Mouse (Mus musculus) heart, embryonic 15.5 days (tissue): Measurements from ENCODE around the gene Slc17a5. TPM values are rescaled to one million over a fixed set of nuclear protein-coding genes. Genes with fewer than 3 reads are reported as not detected.
"Not testable (repeated sequence)": the region's sequence is repeated elsewhere in the genome, so short reads cannot be mapped to it uniquely, and the experiment has no call there.

Experiments
- ATAC-seq: fragments of 200-750 bp; cut with Nextera tagmentation; replicated peaks from 2 replicates; pipeline ENCODE4 v1.8.0; 2017; ENCODE audit warnings: low read depth, moderate TSS enrichment; ENCODE audit not compliant: insufficient number of reproducible peaks, insufficient read depth, low FRiP score
- H3K27ac ChIP-seq: fragments of 300-500 bp; sonication (generic); 2 replicates; pipeline ENCODE4 v1.5.1; 2015; ENCODE audit warnings: mild to moderate bottlenecking, inconsistent platforms
- H3K27me3 ChIP-seq: fragments of 300-500 bp; sonication (generic); 2 replicates; pipeline ENCODE4 v1.6.1; 2015; ENCODE audit warnings: inconsistent platforms
- H3K36me3 ChIP-seq: fragments of 300-500 bp; sonication (generic); 2 replicates; pipeline ENCODE4 v1.6.1; 2015; ENCODE audit warnings: mild to moderate bottlenecking, inconsistent platforms
- H3K4me1 ChIP-seq: fragments of 300-500 bp; sonication (generic); replicated peaks from 2 replicates; pipeline ENCODE4 v1.6.1; 2015; ENCODE audit warnings: inconsistent platforms
- H3K4me2 ChIP-seq: fragments of 300-500 bp; sonication (generic); 2 replicates; pipeline ENCODE4 v1.6.1; 2015; ENCODE audit warnings: inconsistent platforms, mild to moderate bottlenecking, moderate library complexity
- H3K4me3 ChIP-seq: fragments of 300-500 bp; sonication (generic); 2 replicates; pipeline ENCODE4 v1.5.1; 2015; ENCODE audit warnings: mild to moderate bottlenecking, inconsistent platforms
- H3K9ac ChIP-seq: fragments of 300-500 bp; sonication (generic); 2 replicates; pipeline ENCODE4 v1.6.1; 2015; ENCODE audit warnings: mild to moderate bottlenecking, inconsistent platforms
- H3K9me3 ChIP-seq: fragments of 300-500 bp; sonication (generic); replicated peaks from 2 replicates; pipeline ENCODE4 v1.6.1; 2016; ENCODE audit warnings: inconsistent platforms
- WGBS: fragments of 180-500 bp; shearing (Covaris S2); methylation state at CpG from one replicate; pipeline ENCODE4 v1.1.7; 2015; ENCODE audit warnings: mixed read lengths; 5-methylcytosine and 5-hydroxymethylcytosine counted together
- polyA plus RNA-seq: library from polyadenylated mRNA; unstranded; fragments of >200 nt; fragmentation: Nextera tagmentation; extraction: Ambion mirVana; gene quantifications from 2 replicates; pipeline ENCODE4 v1.2.1, GENCODE M21; 2015

Gene Slc17a5
- polyA plus RNA-seq, 1 experiment from 2014 or later = 8.5 TPM

- peak overlapping the region; percentile 53 for H3K27ac ChIP-seq
- no peak overlapping the region for H3K9ac ChIP-seq
- H3K4me1 ChIP-seq = peaks cover 21% of the 10 kb centered on the region
- WGBS = 45% methylated on average over 9 of the region's 9 CpGs
- H3K36me3 ChIP-seq = no peaks in the 10 kb centered on the region
- ATAC-seq = no peak
- H3K27me3 ChIP-seq = no peaks in the 10 kb centered on the region
- H3K4me2 ChIP-seq = no peak overlapping the region
- H3K4me3 ChIP-seq = no peak overlapping the region
- no peaks in the 10 kb centered on the region for H3K9me3 ChIP-seq
Observed at GRCm38 (mm10) chr9:78532341-78532819, 55.5 kb downstream of the Slc17a5 start.

- no peaks in the 10 kb centered on the region for H3K36me3 ChIP-seq
- H3K9ac ChIP-seq = no peak overlapping the region
- ATAC-seq = no peak
Observed at GRCm38 (mm10) chr9:78531816-78532215, 56.0 kb downstream of the Slc17a5 start.

DNA sequence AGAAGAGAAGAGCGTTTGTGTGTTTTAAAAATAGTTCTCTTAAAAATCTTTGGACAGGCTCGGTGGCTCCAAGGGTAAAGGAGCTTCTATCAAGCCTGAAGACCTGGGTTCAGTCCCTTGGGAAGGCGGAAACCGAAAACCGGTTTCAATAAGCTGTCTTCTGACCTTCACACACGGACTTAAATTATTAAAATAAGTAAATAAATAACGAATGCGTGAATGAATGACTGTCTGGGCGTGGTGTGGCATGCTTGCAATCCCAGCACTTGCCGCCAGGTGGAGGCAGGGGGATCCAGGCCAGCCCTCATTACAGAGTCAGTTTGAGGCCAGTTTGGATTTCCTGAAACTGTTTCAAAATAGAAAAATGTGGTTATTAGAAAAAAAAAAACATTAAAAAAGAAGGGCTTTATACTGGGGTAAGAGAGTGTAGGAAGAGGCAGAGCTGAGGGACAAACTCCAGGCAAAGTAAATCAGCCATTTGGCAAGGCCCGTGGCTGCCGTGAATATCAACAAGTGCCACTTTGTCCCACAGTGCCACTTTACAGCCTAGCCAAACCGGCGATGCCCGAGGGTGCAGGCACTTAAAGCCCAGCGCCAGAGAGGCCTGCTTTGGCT, 60.0 kb downstream of the Slc17a5 start:
- Histone ChIP-seq H3K36me3 (no peaks in the 10 kb centered on the region), H3K4me3 (peak overlapping the region; percentile 57), H3K4me1 (peaks cover 18% of the 10 kb centered on the region), H3K9me3 (no peaks in the 10 kb centered on the region), H3K27me3 (no peaks in the 10 kb centered on the region), H3K4me2 (peak overlapping the region; percentile 92), H3K27ac (peak overlapping the region; percentile 85), H3K9ac (peak overlapping the region; percentile 49)
- peak; percentile 56; the same call in 1 of the 2 replicates for ATAC-seq
- 3% methylated on average over 16 of the region's 16 CpGs for WGBS

More at GRCm38 (mm10) chr9:78531816-78532215, 56.0 kb downstream of the Slc17a5 start:
- Histone ChIP-seq H3K9me3 (no peaks in the 10 kb centered on the region), H3K27me3 (no peaks in the 10 kb centered on the region), H3K4me2 (no peak overlapping the region), H3K4me3 (no peak overlapping the region), H3K27ac (peak overlapping the region; percentile 53), H3K4me1 (peaks cover 19% of the 10 kb centered on the region)
- 35% methylated on average over 5 of the region's 5 CpGs for WGBS

DNA sequence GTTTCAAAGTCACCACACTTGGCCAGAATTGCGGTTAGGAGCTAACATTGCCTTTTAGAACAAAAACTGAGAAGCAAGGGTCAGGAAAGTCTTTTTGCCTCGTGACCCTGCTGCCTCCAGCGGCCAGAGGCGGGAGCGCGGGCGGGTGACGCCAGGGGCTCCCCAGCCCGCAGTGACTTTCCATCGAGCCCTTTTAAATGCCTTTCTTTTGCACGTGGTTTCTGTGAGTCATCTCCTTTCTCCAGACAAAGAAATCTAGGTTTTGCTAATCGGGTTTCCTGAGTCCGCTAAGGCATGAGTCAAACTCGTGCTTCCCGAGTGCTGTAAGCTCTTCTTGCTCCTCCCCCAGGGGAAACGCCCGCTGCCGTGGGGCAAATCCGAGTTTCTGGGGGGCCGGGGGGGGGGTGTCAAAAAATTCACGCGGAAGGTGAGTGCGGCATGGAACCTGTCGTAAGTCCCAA, 60.5 kb downstream of the Slc17a5 start:
- Histone ChIP-seq H3K27ac (peak overlapping the region; percentile 85), H3K9ac (peak overlapping the region; percentile 49), H3K36me3 (no peaks in the 10 kb centered on the region), H3K4me3 (peak overlapping the region; percentile 57), H3K4me2 (peak overlapping the region; percentile 92), H3K4me1 (peaks cover 15% of the 10 kb centered on the region), H3K9me3 (no peaks in the 10 kb centered on the region), H3K27me3 (no peaks in the 10 kb centered on the region)
- WGBS = under 1% methylated on average over 24 of the region's 24 CpGs
- ATAC-seq = peak; percentile 77

GRCm38 (mm10) chr9:78526206-78526605, 61.6 kb downstream of the Slc17a5 start:
- WGBS = 79% methylated on average over 2 of the region's 2 CpGs
- ATAC-seq = no peak
- Histone ChIP-seq H3K4me2 (no peak overlapping the region), H3K4me3 (no peak overlapping the region), H3K4me1 (peaks cover 13% of the 10 kb centered on the region), H3K27ac (no peak overlapping the region), H3K9me3 (no peaks in the 10 kb centered on the region), H3K9ac (no peak overlapping the region), H3K36me3 (no peaks in the 10 kb centered on the region), H3K27me3 (no peaks in the 10 kb centered on the region)

DNA sequence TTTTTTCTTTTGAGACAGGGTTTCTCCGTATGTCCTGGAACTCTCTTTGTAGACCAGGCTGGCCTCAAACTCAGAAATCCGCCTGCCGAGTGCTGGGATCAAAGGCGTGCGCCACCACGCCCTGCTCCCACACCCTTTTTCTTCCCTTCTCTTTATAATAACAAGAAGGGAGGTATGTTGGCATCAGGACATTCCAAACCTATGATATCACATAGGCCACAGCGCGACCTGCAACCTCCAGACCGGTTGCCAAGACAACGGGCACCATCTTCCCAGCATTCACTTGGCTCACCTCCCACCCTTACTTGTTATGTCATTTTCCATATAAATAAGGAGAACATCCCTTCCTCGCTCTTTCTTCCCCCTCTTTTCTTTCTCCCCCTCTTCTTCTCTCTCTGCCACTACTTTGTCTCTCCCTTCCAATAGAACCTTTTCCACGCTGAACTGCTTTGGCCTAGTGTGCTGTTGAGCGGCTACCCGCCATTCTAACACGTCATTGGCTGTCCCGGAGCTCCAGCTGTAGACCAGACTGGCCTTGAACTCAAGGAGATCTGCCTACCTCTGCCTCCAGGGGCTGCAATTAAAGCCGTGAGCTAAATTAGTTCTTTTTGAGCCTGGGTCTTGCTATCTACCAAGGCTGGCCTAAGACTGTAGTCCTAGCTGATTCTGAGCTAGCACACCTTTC, 62.2 kb downstream of the Slc17a5 start:
- WGBS = 88% methylated on average over 17 of the region's 17 CpGs
- ATAC-seq = no peak

GRCm38 (mm10) chr9:78521689-78522088, 66.2 kb downstream of the Slc17a5 start:
- Histone ChIP-seq H3K27ac (peak overlapping the region; percentile 63), H3K4me3 (peak overlapping the region; percentile 52), H3K9ac (0 out of 2 replicates have a peak overlapping the region, but pooled peaks have one; percentile 27), H3K9me3 (no peaks in the 10 kb centered on the region), H3K4me1 (peaks cover 22% of the 10 kb centered on the region), H3K4me2 (peak overlapping the region; percentile 91), H3K27me3 (no peaks in the 10 kb centered on the region), H3K36me3 (no peaks in the 10 kb centered on the region)
- WGBS = 26% methylated on average over 14 of the region's 14 CpGs
- no peak for ATAC-seq

More for the DNA sequence above, 62.2 kb downstream of the Slc17a5 start:
- H3K36me3 ChIP-seq = no peaks in the 10 kb centered on the region
- no peak overlapping the region for H3K4me2 ChIP-seq
- H3K4me3 ChIP-seq = no peak overlapping the region
- H3K4me1 ChIP-seq = peaks cover 19% of the 10 kb centered on the region
- no peaks in the 10 kb centered on the region for H3K9me3 ChIP-seq
- no peak overlapping the region for H3K9ac ChIP-seq
- no peaks in the 10 kb centered on the region for H3K27me3 ChIP-seq
- no peak overlapping the region for H3K27ac ChIP-seq

DNA sequence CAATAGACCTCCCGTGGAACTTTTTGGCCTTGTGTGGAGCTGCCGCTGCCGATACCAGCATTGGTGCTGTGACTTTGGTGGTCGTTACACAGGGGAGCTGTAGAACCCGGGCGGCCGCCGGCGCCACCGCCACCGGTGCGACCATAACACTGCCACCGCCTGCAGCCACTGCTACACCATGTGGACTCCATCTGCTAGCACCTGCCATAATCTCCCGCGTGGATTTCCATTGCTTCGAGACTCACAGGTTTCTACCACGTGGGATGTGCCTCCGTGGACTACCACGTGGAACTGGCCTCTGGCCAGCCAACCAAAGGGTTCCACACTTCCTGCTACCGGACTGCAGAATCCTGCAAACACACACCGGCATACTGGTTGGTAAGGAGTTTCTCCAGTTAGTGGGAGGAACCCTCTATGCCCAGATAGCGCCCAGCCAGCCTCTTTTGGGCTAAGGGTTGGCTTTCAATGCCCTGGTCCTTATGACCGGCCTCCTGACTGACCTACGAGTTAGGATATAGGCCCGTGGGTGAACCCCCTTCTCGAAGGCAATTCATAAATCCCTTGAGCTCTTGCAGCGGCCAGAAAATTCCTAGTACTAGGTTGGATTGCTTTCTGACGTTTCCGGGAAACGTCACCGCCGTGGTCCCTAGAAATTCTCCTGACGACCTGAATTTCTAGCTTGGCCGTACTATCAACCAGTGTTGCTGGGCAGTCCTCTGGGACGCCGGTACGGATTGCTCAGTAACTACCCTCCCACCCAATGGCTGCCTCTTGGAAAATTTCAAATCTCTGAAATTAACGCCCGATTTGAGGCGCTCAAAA, 66.8 kb downstream of the Slc17a5 start:
- peaks cover 25% of the 10 kb centered on the region for H3K4me1 ChIP-seq
- WGBS = 3% methylated on average over 40 of the region's 40 CpGs

GRCm38 (mm10) chr9:78520127-78520779, 67.6 kb downstream of the Slc17a5 start:
- peak overlapping the region; percentile 27 for H3K9ac ChIP-seq
- H3K27me3 ChIP-seq = no peaks in the 10 kb centered on the region
- peak; percentile 65 for ATAC-seq
- peak overlapping the region; percentile 52 for H3K4me3 ChIP-seq
- no peaks in the 10 kb centered on the region for H3K36me3 ChIP-seq
- 4% methylated on average over 15 of the region's 15 CpGs for WGBS
- H3K4me1 ChIP-seq = peaks cover 29% of the 10 kb centered on the region
- peak overlapping the region; percentile 91 for H3K4me2 ChIP-seq
- H3K9me3 ChIP-seq = no peaks in the 10 kb centered on the region
- peak overlapping the region; percentile 63 for H3K27ac ChIP-seq

More for the DNA sequence above, 66.8 kb downstream of the Slc17a5 start:
- peak; percentile 39 for ATAC-seq
- Histone ChIP-seq H3K9ac (peak overlapping the region; percentile 27), H3K36me3 (no peaks in the 10 kb centered on the region), H3K27me3 (no peaks in the 10 kb centered on the region), H3K9me3 (no peaks in the 10 kb centered on the region), H3K27ac (peak overlapping the region; percentile 63), H3K4me2 (peak overlapping the region; percentile 91), H3K4me3 (peak overlapping the region; percentile 52)

DNA sequence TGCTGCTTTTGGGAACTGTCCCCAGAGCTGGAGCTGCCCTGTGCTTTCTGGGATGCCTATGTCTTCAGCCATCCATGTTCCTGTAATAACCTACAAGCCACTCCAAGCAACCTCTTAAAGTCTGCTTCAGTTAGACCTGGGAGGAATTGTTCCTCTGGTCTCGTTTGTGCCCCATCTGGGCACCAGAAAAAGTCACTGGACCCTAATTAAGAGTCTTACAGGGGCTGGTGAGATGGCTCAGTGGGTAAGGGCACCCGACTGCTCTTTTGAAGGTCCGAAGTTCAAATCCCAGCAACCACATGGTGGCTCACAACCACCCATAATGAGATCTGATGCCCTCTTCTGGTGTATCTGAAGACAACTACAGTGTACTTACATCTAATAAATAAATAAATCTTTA, 70.6 kb downstream of the Slc17a5 start:
- not testable (repeated sequence) for H3K4me3 ChIP-seq, H3K9ac ChIP-seq, H3K4me2 ChIP-seq, H3K9me3 ChIP-seq, H3K27me3 ChIP-seq, H3K27ac ChIP-seq, ATAC-seq, H3K36me3 ChIP-seq
- 78% methylated on average over 3 of the region's 3 CpGs for WGBS
- peaks cover 47% of the 10 kb centered on the region for H3K4me1 ChIP-seq
